Mouse (Mus musculus): Measurements from ENCODE around the gene Wdr66.
A peak's percentile ranks its signal among the peaks of the same experiment; 100 is the strongest.

- TF ChIP-seq POU5F1 (IDR thresholded peaks at IDR 0.05; ENCODE audit: borderline replicate concordance, low read length): no peak
- TF ChIP-seq CTCF (conservative IDR thresholded peaks at IDR 0.05; ENCODE audit: low read length): peak; percentile 63
These were observed at the start of gene Wdr66 for GRCm38 (mm10) chr5:123251834-123252233.
